Mouse (Mus musculus): ENCODE data around the gene Metap2. TPM values are rescaled to one million over a fixed set of nuclear protein-coding genes. Genes with fewer than 3 reads are reported as not detected.
"Not testable (repeated sequence)": the region's sequence is repeated elsewhere in the genome, so short reads cannot be mapped to it uniquely, and the experiment has no call there.

Gene Metap2
- total RNA-seq, 2 experiments from 2014 or later, result 156 to 159 TPM

DNA sequence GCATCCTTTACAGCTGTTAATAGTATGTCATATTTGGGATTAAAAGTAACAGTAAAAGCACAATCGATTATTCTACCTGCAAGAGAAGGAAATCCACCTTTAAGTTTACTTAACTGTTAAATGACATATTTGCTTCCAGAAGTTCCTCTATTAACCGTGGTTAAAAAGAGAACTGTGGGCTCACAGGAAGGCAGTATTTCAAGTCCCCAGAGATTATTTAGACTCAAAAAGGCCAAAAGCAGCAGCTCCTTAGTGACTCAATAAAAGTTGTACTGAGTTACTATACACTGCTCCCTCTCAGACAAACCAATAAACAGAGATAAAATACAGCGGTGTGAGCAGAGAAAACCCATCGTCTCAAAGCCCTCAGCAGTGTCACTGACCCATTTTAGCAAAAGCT, 28.0 kb downstream of the Metap2 start:
- DNase-seq, result no peak
- intact Hi-C loops (cut with DNase I), result no loop called here

DNA sequence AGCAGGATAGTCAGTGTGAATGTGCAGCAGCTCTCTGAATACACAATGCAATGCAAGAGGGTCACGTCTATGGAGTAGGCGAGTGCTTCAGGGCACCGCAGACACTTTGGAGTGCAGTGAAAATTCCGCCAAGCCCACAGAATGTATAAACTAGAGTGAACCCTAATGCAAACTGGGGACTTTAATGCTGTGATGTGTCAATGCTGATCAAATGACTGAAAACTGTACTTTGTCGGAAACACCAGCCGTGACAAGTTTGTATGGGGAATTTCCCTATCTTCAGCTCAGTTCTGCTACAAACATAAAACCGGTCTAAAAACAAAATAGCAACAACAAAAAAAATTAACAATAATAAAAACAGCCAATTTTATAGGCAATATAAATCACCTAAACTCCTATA, 28.5 kb downstream of the Metap2 start:
- intact Hi-C loops (cut with DNase I), result no loop called here
- no peak for DNase-seq

DNA sequence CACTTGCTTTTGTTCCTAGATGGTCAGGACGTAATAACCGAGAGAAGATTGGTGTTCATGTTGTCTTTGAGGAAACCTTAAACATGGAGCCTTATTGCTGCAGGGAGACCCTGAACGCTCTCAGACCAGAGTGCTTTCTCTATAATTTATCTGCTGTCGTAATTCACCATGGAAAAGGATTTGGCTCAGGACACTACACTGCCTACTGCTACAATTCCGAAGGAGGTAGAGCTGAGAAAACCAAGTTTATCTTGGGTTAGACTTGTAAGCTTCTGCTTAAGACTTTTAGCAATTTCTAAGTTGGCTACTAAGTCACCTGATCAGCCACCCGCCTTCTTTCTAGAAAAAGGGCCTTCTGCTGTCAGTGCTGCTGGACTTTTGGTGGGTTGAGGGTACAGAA, 40.8 kb downstream of the Metap2 start:
- no peak for DNase-seq
- intact Hi-C loops (cut with DNase I), result no loop called here

DNA sequence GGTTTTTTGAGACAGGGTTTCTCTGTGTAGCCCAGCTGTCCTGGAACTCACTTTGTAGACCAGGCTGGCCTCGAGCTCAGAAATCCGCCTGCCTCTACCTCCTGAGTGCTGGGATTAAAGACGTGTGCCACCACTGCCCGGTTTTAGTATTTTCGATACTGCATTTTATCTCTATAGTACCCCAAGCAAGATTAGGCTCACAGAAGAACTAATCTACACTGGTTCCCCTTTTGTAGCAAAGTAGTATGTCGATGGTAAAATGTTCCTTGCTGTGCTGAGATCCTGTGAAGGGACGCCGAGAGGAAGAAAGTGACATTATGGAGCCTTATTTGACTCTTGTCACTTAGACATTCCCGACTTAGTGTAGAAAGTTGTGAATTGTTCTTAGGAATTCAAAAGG, 41.8 kb downstream of the Metap2 start:
- DNase-seq, result no peak

DNA sequence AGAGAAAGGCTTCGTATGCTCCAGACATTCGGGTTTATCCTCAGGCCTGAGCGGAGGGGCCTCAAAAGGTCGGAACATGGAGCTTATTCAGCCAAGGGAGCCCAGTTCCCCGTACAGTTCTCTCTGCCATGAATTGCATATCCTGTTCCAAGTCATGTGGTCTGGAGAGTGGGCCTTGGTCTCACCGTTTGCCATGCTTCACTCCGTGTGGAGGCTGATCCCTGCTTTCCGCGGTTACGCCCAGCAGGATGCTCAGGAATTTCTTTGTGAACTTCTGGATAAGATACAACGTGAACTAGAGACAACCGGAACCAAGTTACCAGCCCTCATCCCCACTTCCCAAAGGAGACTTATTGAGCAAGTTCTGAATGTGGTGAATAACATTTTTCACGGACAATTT, 50.2 kb downstream of the Metap2 start:
- intact Hi-C loops (cut with DNase I), result no loop called here

More for the DNA sequence above, 41.8 kb downstream of the Metap2 start:
- intact Hi-C loops (cut with DNase I), result no loop called here

DNA sequence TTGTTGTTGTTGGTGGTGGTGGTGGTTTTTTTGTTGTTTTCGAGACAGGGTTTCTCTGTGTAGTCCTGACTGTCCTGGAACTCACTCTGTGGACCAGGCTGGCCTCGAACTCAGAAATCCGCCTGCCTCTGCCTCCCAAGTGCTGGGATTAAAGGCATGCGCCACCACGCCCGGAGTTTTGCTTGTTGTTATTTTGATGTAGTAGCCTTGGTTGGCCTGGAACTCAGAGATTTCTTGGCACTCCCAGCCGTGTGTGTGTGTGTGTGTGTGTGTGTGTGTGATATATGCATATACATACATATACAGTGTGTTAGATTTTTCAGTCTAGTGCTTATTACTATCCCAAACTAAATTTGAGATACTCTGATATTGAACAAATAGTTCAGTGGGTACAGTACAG, 61.8 kb downstream of the Metap2 start:
- DNase-seq; intact Hi-C loops (cut with DNase I): not testable (repeated sequence)

More for the DNA sequence above, 50.2 kb downstream of the Metap2 start:
- no peak for DNase-seq

DNA sequence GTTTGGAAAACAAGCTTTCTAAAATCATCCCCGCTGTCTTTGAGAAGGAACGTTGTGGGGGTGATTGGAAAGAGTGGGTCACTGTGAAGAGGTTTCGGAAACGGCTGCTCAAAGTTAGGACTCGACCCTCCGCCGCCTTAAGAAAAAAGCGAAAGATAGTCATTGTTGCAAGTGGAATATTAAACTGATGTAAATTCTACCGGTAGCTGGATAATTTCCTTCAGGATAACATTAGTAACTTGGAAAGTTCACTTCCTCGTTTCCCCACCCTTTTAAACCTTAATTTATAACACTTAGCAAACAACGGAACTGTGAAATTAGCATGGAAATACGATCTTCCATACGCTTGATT, 62.5 kb downstream of the Metap2 start:
- intact Hi-C loops (cut with DNase I), result no loop called here

DNA sequence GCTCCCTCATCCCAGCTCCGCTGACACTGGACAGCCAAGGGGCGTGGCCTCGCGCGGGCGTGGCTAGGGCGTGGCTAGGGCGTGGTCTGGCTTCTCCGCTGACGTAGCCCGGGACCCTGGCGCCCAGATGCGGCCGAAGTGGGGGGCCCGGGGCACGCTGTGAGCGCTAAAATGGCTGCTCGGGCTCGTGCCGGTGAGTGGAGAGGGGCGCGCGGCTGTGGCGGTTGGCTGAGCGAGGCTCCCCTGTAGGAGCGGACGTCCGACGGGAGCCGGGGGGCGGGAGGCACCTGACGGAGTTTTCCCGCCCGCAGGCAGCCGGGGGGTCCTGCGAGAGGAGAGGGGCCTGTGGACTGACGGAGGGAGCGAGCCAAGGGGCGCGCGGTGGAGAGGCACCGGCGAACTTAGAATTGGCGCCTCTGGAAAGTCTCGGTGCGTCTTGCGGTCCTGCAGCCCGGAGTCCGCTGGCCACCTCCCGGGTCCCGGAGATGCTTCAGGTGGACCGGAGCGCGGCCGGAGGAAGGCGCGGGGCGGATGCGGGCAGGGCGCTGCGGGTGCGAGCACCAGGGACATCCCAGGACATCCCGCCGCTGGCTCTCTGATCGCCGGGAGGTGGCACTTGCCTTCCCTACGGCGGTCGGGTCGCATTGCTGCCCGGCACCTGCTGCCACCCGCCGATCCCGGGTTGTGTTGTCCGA, 63.0 kb downstream of the Metap2 start:
- intact Hi-C loops (cut with DNase I), result no loop called here
- DNase-seq, result peak; percentile 41 to 50

More for the DNA sequence above, 62.5 kb downstream of the Metap2 start:
- no peak for DNase-seq

DNA sequence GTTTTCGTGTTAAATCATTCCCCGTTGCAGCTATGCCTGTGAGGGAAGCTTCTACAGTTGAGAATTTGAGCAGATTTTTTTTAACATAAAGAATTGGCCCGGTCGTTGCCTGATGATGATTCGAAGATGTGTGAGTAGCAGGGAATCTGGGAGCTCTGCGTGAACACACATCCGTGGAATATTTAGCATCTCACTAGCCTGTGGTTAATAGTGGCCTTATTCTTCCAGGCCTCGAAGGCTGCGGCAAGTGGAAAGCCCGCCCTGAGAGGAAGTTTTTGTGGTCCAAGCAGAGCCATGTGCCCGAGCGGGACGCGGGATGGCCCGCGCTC, 63.6 kb downstream of the Metap2 start:
- intact Hi-C loops (cut with DNase I), result no loop called here
- DNase-seq, result no peak

DNA sequence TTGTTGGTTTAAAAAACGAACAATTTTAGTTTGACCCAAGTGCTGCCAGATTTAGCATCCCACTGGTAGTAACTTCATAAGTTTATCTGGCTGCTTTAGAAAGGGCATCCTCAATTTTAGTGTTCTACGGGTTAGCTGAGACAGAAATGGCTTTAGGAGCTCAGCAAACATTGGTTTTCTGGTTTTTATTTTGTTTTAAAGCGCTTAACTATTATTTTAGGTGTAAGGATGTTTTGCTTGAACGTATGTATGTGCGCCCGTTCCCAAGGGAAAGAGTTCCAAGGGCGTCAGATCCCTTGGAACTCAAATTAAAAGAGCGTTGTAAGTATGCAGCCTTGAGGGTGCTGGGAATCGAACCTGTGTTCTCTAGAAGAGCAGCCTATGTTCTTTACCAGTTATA, 64.1 kb downstream of the Metap2 start:
- DNase-seq, result no peak
- intact Hi-C loops (cut with DNase I), result no loop called here

DNA sequence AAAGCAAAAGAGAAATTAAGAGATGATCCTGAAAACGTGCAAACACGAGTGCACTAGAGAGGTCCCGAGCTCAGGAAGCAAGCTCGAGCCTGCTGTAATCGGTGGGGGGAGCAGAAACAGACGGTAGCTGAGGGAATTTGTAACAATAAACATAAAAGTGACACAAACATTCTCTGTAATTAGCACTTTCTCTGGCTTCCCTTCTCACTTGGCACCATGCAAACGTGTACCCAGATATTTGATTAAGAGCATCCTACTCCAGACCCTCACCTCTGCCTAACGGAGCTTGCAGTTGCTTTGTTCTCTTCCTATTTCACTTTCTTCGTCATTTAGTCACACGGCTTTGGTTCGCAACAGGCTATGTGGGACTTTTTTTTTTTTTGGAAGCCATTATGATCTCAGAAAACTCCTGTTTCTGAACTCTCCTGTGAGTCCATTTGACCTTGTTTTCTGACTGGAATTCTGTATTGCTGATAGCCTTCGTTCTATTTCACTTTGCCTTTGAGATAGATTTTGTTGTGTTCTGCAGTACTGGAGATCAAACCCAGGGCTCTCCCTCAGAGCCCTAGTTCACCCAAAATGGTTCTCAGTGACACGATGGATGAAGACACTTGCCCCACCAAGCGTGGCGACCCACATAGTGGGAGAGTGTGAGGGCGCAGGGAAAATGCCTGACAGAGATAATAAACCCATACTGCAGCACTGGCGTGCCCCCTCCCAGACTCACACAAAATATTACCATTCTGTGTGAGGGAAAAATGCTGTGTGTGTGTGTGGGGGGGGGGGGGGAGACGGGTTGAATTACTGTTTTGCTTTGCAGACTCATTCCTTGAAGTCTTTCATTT, 64.9 kb downstream of the Metap2 start:
- intact Hi-C loops (cut with DNase I), result no loop called here
- DNase-seq, result no peak

DNA sequence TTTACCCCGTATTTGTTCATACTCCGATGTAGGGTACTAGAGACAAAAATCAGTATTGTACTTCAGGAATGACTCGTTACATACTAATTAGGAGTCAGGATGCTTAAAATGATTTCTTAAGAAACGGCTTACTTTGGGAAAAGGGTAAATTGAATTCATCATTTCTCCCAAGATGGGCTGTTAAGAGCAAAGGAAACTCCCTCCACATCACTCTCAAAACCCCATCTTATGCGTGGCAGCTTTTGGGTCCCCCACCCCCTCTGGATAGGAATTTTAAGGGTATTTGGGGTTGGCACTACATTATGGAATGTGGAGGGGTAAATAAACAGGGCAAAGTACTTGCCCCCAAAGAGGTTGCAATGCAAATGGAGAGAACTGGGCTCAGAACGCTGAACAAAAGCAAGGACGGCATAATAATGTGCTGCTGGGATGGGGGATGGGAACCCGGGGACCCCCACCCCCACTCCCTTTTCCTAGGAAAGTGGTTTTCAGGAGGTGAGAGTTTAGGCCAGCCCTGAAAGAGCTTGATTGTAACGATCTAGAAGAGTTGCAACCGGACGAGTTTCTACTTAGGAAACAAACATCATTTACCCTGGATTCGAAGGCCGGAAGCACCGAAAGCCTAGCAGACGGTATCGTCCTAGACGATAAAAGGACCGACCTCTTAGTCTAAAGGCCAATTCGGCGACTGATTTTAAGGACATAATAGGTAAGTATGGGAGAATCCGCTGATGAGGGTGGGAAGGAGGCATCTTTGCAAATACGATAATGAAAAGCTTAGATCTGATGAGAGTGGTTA, 65.8 kb downstream of the Metap2 start, which contains the start of gene Usp44:
Usp44 (plus strand) TSS at position 625 of the 799 bp plus-strand sequence.
- intact Hi-C loops (cut with DNase I), result no loop called here
- DNase-seq, result no peak

DNA sequence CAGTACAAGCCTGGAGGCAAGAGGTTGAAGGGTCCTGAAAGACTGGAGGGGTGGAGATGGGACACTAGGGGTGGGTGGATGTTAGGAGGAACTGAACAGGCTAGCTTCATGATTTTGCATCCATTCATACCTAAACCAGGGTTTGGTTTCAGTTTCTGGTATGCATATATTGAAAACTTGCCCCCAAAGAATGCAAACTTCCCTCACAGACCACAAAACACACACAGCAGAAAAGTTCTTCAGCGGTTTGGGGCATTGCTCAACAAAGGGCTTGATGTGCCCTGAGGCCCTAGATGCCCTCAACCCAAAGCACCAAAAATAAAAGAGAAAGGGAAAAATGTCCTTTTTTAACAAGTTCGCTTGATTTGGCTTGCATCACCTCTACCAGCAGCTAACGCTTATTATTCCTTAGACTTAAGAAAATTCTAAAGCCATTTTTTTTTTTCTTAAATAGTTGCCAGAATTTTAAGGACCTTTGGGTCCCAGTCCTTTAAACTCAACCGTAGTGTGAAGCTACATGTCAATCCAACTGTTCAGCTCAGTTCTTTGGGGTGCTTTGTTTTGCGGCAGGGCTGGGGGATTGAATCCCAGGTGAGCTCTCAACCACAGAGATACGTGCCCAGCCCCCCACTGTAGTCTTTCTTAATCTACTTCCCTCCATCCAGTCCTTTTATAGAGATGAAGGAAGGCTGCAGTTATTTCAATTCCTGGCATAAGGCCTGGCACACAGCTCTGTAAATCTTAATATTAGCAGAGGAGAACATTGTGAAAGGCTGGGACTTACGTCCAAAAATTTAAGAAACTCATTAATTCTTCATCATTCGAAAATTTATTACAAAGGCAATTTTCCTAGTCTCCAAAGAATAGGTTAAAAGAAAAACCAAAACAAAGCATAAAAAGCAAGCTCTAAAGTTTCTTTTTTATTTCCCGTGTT, 66.7 kb downstream of the Metap2 start:
- intact Hi-C loops (cut with DNase I), result no loop called here

DNA sequence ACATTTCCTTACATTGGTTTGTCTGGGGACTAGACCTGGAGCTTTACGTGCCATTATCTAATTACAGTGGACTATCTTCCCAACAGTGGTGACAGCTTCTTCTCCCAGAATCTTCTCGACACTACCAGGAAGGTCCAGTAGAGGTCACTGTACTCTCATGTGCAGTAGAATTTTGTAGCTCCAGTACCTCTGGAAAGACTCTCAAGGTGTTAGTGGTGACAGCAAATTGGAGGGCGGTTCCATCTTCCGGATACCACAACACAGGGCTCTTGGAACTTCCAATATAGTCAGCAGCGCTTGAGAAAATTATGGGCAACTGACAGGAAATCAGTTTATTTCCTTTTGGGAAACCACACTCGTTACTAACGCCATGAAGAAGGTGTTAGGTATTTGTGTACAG, 78.2 kb downstream of the Metap2 start:
- intact Hi-C loops (cut with DNase I), result loop anchor here (5.0 kb wide), 1 partner anchor 299 kb away; no protein-coding TSS in a partner anchor
- peak in 1 of 2 experiments; percentile 45 for DNase-seq

More for the DNA sequence above, 66.7 kb downstream of the Metap2 start:
- no peak for DNase-seq

DNA sequence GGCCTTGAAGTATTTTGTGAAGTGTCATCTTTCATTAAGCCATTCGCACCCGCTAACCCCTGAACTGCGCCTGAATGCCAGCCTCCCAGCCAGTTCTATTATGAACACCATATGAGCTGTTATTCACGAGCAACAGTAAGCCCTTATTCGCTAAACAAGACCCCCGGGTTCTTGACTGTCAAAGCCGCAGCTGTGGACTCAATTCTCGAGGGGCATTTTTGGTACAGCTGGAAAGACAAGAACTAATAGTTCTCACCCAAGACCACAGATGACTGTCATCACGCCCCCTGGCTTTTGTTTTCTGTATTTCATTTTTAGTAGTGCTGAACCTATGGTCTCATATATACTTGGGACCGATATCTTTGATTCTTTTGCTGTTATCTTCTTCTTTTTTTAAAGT, 83.1 kb downstream of the Metap2 start:
- DNase-seq, result no peak
- intact Hi-C loops (cut with DNase I), result loop anchor here (2.0 kb wide), 1 partner anchor 219 kb away; no protein-coding TSS in a partner anchor

DNA sequence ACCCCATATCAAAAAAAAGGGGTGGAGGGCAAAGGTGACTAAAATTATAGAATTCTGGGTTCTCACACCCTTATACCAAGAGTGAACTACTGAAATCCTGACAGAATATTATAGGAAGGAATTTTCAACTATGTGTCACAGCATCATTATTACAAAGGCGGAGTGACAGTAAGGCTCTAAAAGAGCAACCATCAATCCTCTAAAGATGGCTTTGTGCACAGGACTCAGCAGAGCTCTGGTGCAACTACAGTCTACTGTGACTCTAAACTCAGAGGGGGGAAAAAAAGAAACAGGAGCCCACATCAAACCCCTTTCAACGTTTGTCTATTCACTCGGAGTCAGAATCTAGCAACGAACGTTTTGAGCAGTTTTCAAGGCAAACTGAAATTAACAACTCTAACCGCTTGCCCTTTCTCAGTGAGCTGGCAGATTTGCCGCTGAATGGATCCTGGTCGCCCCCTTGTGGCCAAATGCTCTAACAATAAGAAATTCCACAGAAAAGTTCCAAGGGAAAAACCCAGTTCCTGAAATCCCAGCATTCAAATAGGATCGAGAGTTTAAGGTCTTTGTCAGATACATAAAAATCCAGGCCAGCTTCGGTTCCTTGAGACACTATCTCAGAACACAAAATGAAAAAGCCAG, 84.0 kb downstream of the Metap2 start:
- DNase-seq, result peak; percentile 58 to 72
- intact Hi-C loops (cut with DNase I), result loop anchor here (2.0 kb wide), 1 partner anchor 218 kb away; no protein-coding TSS in a partner anchor

DNA sequence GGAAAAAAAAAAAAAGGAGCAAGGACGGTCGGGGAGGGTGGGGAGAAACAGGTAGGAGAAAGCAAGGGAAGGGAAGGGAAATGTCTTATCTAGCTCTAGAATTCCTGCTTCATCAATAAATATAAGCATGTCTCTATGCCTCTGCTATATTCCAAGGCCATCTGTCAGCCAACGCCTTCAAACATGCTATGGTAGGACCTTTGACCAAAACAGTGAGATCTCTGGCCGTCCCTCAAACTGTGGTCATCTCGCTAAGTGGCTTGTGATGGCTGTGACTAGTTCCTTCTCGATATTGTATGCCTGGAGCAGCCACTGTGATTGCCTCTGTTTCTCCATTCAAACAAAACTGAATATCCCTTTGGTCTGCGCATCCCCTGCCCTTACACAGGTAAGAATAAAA, 84.8 kb downstream of the Metap2 start:
- DNase-seq, result no peak
- intact Hi-C loops (cut with DNase I), result loop anchor here (2.0 kb wide), 1 partner anchor 217 kb away; no protein-coding TSS in a partner anchor

DNA sequence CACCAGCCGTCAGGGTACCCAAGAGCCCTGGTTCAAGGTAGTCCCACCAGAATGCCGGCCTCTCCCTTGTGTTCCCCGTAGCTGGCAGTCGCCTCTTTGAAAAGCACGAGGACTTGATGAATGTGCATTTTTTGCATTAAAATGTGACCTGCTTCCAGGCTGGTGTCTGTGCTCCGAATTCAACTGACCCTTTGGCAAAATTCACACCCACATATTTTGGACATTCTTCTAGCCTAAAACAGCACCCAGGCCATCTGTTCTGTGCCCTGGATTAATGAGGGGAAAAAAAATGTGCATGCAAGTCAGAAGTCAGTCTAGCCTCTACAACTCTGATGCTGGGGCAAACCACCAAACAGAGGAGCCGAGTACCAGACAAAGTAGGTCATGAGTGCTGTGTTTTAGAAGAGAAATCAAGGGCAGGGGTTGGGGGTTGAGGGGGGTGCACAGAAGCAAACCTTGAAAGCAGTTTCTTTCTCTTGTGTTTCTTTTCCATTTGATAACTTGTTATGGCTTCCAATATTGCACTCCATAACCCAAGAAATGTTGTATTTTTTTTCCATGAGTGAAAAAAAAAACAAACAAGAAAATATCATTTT, 86.2 kb downstream of the Metap2 start:
- no peak for DNase-seq
- intact Hi-C loops (cut with DNase I), result no loop called here

DNA sequence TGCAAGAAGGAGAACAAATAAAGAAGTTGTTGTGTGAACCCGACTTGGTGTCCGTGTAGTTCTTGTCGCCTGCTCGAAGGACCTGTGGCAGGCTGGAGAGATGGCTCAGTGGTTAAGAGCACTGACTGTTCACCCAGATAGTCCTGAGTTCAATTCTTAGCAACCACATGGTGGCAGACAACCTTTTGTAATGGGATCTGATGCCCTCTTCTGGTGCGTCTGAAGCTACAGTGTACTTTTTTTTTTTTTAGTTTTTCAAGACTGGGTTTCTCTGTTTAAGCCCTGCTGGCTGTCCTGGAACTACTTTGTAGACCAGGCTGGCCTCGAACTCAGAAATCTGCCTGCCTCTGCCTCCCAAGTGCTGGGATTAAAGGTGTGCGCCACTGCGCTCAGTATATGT, 87.5 kb downstream of the Metap2 start:
- intact Hi-C loops (cut with DNase I); DNase-seq: not testable (repeated sequence)
